Mouse (Mus musculus) C2C12 (cell line): ENCODE measurements around the gene Acad11.

Experiments used
- CEBPB ChIP-seq: IDR thresholded peaks from one replicate; pipeline ENCODE4 v1.6.1; 2011; ENCODE audit warnings: low read depth, mild to moderate bottlenecking, control low read depth, moderate library complexity
- CTCF ChIP-seq: IDR thresholded peaks from one replicate; pipeline ENCODE4 v1.5.1; 2011; ENCODE audit not compliant: control insufficient read depth, insufficient read depth, insufficient read length
- FOSL1 ChIP-seq: IDR thresholded peaks from one replicate; pipeline ENCODE4 v1.8.0; 2011; ENCODE audit warnings: mild to moderate bottlenecking, low read length; ENCODE audit not compliant: poor library complexity, insufficient read depth, severe bottlenecking
- MAX ChIP-seq: IDR thresholded peaks from one replicate; pipeline ENCODE4 v1.6.1; 2011; ENCODE audit warnings: mild to moderate bottlenecking, control low read depth

DNA sequence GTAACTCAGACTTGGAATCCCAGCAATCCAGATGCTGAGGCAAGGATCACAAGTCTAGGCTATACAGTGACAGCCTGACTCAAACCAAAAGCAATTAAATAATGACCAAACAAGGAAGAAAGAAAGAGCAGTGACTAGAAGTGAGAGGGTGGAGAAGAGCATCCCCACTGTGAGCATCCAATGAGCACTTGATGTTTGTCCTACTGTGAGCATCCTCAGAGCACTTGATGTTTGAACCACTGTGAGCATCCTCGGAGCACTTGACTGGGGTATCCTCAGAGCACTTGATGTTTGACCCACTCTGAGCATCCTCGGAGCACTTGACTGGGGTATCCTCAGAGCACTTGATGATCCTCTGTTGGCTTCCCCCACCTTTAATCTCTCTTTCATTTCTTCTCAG lies 41.8 kb downstream of the Acad11 start:
- no peak for TF ChIP-seq CTCF
- no peak for TF ChIP-seq MAX
- no peak for TF ChIP-seq CEBPB
- no peak for TF ChIP-seq FOSL1
